Mouse (Mus musculus) frontal cortex, postnatal 10 days (tissue): ENCODE results near the gene Selenoi.

ENCODE experiments used
- DNase-seq, 2 experiments: peaks; one replicate each; pipeline ENCODE4 v3.0.0; 2022; ENCODE audit warnings: low spot score in 2 of 2, mixed read lengths in 1 of 2

Selenoi gene

GRCm38 (mm10) chr5:30238533-30238932 lies 6.2 kb downstream of the Selenoi start:
- no peak for DNase-seq

GRCm38 (mm10) chr5:30240552-30240951 lies 8.2 kb downstream of the Selenoi start:
- no peak for DNase-seq

DNA sequence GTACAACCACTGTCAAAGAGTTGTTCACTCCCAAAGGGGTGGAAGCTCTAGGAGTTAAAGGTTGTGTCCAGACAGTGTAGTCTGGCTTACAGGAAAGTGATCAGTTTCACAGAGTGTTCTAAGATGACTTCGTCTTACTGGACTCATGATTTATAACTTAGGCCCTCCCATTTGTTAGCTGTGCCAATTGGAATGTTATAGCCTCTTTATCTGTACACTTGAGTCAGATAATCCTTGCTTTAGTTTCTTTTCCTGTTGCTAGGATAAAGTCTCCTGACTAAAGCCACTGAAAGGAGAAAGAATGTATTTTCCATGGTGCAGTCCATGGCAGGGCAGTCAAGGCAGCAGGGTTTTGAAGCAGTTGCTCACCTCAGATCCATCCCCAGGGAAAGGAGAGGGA lies 10.0 kb downstream of the Selenoi start:
- no peak for DNase-seq

DNA sequence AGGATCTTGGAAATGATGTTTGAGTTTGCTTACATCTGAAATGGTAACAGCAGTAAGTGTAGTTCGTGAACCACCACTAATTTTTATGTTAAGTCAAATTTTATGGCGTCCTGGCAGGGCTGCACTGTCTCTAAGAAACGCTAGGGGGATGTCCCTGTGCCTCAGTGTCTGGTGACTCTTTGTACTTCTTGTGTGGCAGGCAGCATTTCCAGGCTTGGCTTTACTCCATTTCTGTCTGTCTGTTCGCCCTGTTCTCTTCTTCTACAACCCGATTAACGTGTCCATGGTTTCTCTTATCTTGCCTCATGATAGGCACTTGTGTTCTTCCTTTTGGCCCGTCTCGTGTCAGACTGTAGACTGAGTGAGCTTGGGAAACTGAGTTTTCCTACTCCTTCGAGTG lies 11.4 kb downstream of the Selenoi start:
- DNase-seq: no peak

- no peak for DNase-seq
Measured at GRCm38 (mm10) chr5:30245861-30246416, 13.6 kb downstream of the Selenoi start.

DNA sequence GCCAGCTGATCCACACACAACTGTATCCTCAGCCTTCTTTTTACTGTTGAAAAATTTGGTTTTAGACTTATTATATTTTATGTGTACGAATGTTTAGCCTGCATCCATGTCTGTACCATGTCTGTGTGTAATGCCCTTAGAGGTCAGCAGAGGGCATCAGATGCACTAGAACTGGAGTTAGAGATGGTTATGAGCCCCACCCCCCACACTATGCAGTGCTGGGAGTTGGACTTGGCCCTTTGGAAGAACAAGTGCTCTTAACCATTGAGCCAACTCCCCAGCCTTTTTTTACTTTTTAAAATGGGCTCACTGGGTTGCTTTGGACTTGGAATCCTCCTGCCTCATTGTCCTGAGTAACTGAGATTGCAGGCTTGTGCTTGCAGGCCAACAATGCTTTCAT lies 15.3 kb downstream of the Selenoi start:
- no peak for DNase-seq

GRCm38 (mm10) chr5:30255567-30256354 lies 23.4 kb downstream of the Selenoi start:
- DNase-seq: no peak

GRCm38 (mm10) chr5:30258776-30259175 lies 26.4 kb downstream of the Selenoi start:
- DNase-seq: no peak

DNA sequence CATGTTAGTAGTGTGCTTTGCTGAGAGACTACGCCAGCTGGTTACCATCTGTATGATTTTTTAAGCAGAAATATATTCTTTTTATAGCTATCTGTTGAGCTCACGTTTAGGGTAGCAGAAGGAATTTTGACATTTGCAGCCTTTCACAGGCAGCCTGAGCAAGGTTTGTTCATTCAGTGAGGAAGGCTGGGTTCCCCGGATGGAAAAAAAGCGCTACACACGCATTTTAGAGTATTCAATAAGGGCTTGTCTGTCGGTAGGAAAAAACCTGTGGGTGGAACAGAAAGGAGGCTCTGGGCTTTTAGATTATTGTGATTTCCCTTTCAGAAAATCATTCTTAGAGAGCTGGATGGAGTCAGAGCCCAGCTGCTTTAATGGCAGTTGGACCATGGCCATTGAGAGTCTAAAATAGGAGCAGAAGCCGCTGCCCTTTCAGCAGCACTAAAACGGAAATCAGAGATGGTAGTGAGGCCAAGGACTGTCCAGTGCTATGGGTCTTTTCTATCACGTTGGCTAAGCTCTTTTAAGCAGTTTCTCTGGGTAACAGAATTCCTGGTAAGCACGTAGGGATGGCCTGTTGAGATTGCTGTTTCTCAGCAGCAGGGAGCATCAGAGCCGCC lies 38.3 kb downstream of the Selenoi start:
- peak; percentile 53 to 54 for DNase-seq

DNA sequence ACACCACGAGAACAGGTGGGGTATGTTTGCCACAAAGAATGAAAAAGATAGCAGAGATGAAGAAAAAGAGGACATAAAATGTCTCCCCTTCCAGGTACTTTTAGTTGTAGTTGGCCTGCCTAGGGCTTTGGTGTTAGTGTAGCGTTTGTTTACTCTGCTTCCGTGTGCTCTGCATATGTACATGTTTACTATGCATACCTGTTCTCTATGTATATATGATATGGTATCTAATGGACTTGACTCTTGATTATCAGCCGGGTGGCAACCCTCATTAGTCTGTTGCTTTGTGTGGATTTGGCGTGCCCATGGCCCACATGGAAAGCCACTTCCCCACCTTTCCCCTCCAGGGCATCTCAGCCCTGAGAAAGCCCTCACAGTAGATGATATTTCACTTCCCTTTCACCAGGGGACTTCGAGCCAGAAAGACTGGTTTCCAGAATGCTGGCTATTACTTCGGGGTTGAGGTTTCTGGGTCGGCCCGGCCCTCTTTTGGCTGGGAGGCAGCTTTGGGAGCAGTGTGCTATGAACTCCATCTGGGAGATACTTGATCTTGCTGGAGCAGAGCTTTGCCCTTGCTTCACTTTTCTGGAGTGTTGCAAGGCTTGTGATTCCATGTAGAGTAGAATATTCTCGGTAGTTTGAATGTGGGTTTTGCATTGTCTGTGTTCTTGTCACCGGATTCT lies 39.4 kb downstream of the Selenoi start:
- no peak for DNase-seq

GRCm38 (mm10) chr5:30276361-30276760 lies 44.0 kb downstream of the Selenoi start:
- DNase-seq: no peak

- DNase-seq: no peak
Measured at GRCm38 (mm10) chr5:30278952-30279351, 46.6 kb downstream of the Selenoi start.

DNA sequence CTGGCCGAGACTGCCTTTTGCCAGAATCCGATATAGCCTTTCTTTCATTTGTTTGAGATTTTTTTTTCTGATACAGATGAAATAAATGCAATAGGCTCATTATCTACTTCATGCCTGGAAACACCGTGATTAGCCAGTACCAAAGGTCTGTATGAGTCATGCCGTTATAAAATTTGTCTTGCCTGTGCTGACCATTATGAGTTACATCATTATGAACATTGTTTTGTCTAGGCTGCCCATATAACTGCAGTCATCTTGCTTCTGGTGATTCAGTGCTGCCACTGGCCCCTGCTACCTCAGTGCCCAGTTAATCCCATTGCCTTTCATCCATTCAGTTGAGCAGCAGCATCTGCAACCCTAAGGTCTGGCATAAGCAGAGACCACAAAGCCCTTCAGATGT lies 47.1 kb downstream of the Selenoi start:
- no peak for DNase-seq

DNA sequence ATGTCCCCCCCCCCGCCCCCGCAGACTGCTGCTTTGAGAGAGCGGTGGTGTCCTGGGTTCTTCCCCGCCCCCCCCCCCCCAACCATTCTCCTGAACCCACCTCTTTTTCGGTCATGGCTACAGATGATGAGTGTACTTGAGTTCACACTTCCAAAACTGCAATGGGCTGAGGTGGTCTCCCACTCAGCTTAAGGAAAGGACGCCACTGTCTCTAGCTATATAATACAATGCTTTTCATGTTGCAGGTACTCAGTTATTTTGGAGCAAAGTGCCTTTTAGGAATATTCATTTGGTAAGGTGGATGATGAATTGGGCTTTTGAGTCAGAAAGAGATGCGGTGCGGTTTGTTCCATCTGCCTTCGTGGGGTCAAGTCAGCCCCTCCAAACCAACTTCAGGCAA lies 48.5 kb downstream of the Selenoi start:
- DNase-seq: no peak

- DNase-seq: peak; percentile 50 to 66
Measured at GRCm38 (mm10) chr5:30281291-30281732, 48.9 kb downstream of the Selenoi start, which contains the start of gene Drc1. Drc1 (plus strand) TSS chr5:30281388.

DNA sequence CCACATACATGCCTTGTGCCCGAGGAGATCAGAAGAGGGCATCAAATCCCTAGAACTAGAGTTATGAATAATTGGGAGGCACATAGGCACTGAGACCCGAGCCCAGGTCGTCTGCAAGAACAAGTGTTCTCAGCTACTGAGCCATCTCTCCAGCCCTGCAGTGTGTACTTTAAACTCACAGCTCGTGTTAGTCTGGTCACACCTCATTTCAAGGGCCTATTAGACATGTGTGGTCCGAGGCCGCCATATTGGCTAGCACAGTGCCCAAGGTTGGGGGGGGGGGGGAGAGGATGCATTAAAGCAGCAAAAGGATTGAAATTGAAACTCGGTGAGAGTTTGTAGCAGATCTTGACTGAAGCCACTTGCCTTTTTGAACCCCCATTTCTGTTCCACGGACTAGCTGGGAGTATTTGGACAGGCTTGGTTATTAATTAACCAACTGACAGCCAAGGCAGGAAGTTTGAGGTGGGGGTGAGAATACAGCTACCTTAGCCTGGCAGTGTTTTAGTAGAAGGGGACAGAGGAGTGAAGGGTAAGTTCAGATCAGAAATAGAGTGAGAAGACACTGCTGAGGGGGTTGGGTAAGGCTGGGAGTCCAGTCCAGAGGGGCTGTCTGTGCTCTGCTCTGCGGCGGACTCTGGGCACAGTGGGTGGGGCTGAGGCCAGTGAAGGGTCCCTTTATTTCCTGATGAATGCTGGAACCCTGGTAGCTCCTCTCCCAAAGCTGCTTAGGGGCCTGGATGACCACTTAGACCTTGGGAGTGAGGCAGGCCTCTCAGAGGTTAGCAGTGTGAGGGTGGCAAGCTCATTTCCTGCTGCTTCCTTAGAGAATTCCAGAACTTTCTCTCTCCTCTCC lies 53.8 kb downstream of the Selenoi start:
- DNase-seq: no peak

DNA sequence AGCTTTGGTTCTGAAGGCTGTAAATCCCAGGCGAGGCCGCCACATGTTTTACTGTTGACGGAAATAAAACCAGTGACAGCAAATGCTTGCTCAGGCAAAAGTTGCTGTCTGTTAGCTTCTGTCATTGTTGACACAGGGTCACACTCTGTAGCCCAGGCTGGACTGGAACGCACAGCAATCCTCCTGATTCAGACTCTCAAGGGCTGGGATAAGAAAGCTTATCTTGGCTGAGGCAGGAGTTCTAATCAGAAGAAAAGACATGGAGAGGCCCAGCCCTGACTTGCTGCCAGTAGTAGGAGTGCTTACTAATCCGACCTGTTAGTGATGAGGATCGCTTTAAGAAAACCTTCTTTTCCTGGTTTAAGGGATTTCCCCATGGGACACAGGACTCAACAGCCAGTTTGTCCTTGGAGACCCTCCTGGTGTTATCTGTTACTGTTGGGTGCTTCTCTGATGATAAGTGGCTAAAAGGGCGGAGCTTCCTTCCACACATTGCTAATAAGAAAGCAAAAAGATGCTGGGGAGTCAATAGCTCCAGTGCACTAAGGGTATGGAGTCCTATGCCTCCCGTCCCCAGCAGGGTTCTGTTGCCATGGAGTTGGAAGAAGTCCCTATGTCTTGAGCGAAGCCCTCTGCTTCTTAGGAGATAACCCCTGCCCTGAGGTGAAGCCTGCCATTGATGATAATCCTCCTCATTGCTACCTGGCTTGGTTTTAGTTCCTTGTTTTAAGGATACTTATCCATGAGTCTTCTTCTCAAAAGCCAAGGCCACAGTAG lies 54.9 kb downstream of the Selenoi start:
- DNase-seq: no peak
